Mouse (Mus musculus) limb, embryonic 11.5 days (tissue): ENCODE measurements around the gene Cpeb4. TPM values are rescaled to one million over a fixed set of nuclear protein-coding genes. Genes with fewer than 3 reads are reported as not detected.
"Not testable (repeated sequence)": the region's sequence is repeated elsewhere in the genome, so short reads cannot be mapped to it uniquely, and the experiment has no call there.

Experiments
- ATAC-seq: fragments of 200-750 bp; cut with Nextera tagmentation; 2 replicates; pipeline ENCODE4 v1.8.0; 2017; ENCODE audit warnings: low read depth; ENCODE audit not compliant: insufficient number of reproducible peaks, low FRiP score, low TSS enrichment
- DNase-seq: peaks from one replicate; pipeline ENCODE4 v3.0.0-alpha.2; 2015; ENCODE audit warnings: low spot score
- H3K27ac ChIP-seq: fragments of 300-500 bp; sonication (generic); replicated peaks from 2 replicates; pipeline ENCODE4 v1.5.1; 2014; ENCODE audit warnings: low read depth, mild to moderate bottlenecking, low read length
- H3K27me3 ChIP-seq: fragments of 300-500 bp; sonication (generic); 2 replicates; pipeline ENCODE4 v1.6.1; 2014; ENCODE audit warnings: mild to moderate bottlenecking, low read length, mixed read lengths; ENCODE audit not compliant: control insufficient read depth, insufficient read depth
- H3K36me3 ChIP-seq: fragments of 300-500 bp; sonication (generic); 2 replicates; pipeline ENCODE4 v1.6.1; 2014; ENCODE audit warnings: mild to moderate bottlenecking, low read length, moderate library complexity, mixed read lengths; ENCODE audit not compliant: control insufficient read depth, insufficient read depth
- H3K4me1 ChIP-seq: fragments of 300-500 bp; sonication (generic); 2 replicates; pipeline ENCODE4 v1.6.1; 2014; ENCODE audit warnings: low read length, mixed read lengths; ENCODE audit not compliant: control insufficient read depth, insufficient read depth
- H3K4me2 ChIP-seq: fragments of 300-500 bp; sonication (generic); 2 replicates; pipeline ENCODE4 v1.6.1; 2014; ENCODE audit warnings: low read depth, mild to moderate bottlenecking, moderate library complexity; ENCODE audit not compliant: severe bottlenecking
- H3K4me3 ChIP-seq: fragments of 300-500 bp; sonication (generic); 2 replicates; pipeline ENCODE4 v1.5.1; 2014; ENCODE audit warnings: low read depth, low read length
- H3K9ac ChIP-seq: fragments of 300-500 bp; sonication (generic); 2 replicates; pipeline ENCODE4 v1.6.1; 2014; ENCODE audit warnings: mild to moderate bottlenecking, low read length
- H3K9me3 ChIP-seq: fragments of 300-500 bp; sonication (generic); 2 replicates; pipeline ENCODE4 v1.6.1; 2016; ENCODE audit warnings: low read length; ENCODE audit not compliant: control insufficient read depth
- WGBS: fragments of 180-500 bp; shearing (Covaris S2); extraction: QIAGEN DNeasy Blood & Tissue Kit; methylation state at CpG from one replicate; pipeline ENCODE4 v1.1.7; 2014; 5-methylcytosine and 5-hydroxymethylcytosine counted together
- polyA plus RNA-seq: library from polyadenylated mRNA; unstranded; fragments of >200 nt; fragmentation: Nextera tagmentation; extraction: Ambion mirVana; gene quantifications from 2 replicates; pipeline ENCODE4 v1.2.1, GENCODE M21; 2014

Cpeb4 gene
- polyA plus RNA-seq, 1 experiment from 2014 or later = 3.6 TPM

GRCm38 (mm10) chr11:31981830-31982229 lies 109.8 kb downstream of the Cpeb4 start:
- DNase-seq (no peak), ATAC-seq (no peak)
- no peak overlapping the region for H3K4me3 ChIP-seq
- no peak overlapping the region for H3K9ac ChIP-seq
- H3K36me3 ChIP-seq = no peaks in the 10 kb centered on the region
- H3K9me3 ChIP-seq = no peaks in the 10 kb centered on the region
- no peak overlapping the region for H3K4me2 ChIP-seq
- 92% methylated on average over 7 of the region's 7 CpGs for WGBS
- H3K27me3 ChIP-seq = no peaks in the 10 kb centered on the region
- no peaks in the 10 kb centered on the region for H3K4me1 ChIP-seq
- H3K27ac ChIP-seq = no peak overlapping the region

GRCm38 (mm10) chr11:31982247-31982943 lies 110.4 kb downstream of the Cpeb4 start:
- H3K27ac ChIP-seq, H3K9ac ChIP-seq, H3K4me3 ChIP-seq, H3K36me3 ChIP-seq, H3K9me3 ChIP-seq, ATAC-seq, DNase-seq, H3K4me1 ChIP-seq, H3K27me3 ChIP-seq, H3K4me2 ChIP-seq: not testable (repeated sequence)
- WGBS = 84% methylated on average over 13 of the region's 13 CpGs

GRCm38 (mm10) chr11:31983249-31983648 lies 111.2 kb downstream of the Cpeb4 start:
- no peaks in the 10 kb centered on the region for H3K9me3 ChIP-seq
- no peaks in the 10 kb centered on the region for H3K36me3 ChIP-seq
- H3K9ac ChIP-seq = no peak overlapping the region
- DNase-seq (no peak), ATAC-seq (no peak)
- H3K27me3 ChIP-seq = no peaks in the 10 kb centered on the region
- no peaks in the 10 kb centered on the region for H3K4me1 ChIP-seq
- no peak overlapping the region for H3K4me2 ChIP-seq
- H3K4me3 ChIP-seq = no peak overlapping the region
- no peak overlapping the region for H3K27ac ChIP-seq

GRCm38 (mm10) chr11:31984786-31985185 lies 112.8 kb downstream of the Cpeb4 start:
- ATAC-seq (no peak), DNase-seq (no peak)
- H3K4me3 ChIP-seq = no peak overlapping the region
- H3K4me2 ChIP-seq = no peak overlapping the region
- no peak overlapping the region for H3K27ac ChIP-seq
- no peaks in the 10 kb centered on the region for H3K27me3 ChIP-seq
- H3K36me3 ChIP-seq = no peaks in the 10 kb centered on the region
- no peaks in the 10 kb centered on the region for H3K9me3 ChIP-seq
- no peak overlapping the region for H3K9ac ChIP-seq
- no peaks in the 10 kb centered on the region for H3K4me1 ChIP-seq
- 63% methylated on average over 2 of the region's 2 CpGs for WGBS

Other genes starting within 250 kb of the Cpeb4 start
- 128 TPM in 2 replicates for gene Bod1, start 200.3 kb upstream of the Cpeb4 start, polyA plus RNA-seq
- 0.12 TPM in 1 of 2 replicates, not detected in the other for gene 4930524B15Rik, start 93.4 kb downstream of the Cpeb4 start, polyA plus RNA-seq
- gene Nsg2, start 128.3 kb downstream of the Cpeb4 start, polyA plus RNA-seq = 1.5 and 1.9 TPM in 2 replicates